Mouse (Mus musculus): Measurements from ENCODE around the gene Gba.

DNA sequence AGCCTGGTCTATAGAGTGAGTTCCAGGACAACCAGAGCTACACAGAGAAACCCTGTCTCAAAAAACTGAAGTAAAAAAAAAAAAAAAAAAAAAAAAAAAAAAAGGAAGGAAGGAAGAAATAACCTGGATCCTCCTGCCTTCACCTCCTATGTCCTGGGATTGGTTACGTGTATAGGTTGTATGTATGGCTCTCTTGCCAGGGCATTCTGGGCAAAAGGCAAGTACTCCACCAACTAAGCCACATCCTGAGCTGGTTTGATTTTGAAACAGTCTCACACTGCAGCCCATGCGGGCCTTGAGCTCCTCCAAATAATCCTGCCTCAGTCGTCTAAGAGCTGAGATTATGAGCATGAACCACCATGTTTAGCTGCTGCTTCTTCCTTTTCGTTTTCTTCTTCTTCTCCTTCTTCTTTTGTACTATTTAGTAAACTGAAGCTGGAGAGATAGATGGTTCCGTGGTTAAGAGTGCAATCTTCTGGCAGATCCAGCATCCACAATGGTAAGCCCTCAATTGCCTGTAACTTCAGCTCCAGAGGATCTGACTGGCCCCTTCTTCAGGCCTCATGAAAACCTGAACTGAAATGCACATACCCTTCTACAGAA lies 39.0 kb upstream of the Gba start:
- TF ChIP-seq CTCF (IDR thresholded peaks at IDR 0.05 in 2 of 3, conservative IDR thresholded peaks at IDR 0.05 in 1 of 3; ENCODE audit: control insufficient read depth in 1 of 3, insufficient read depth in 1 of 3, low read depth in 2 of 3, low read length in 3 of 3, poor library complexity in 1 of 3, severe bottlenecking in 1 of 3), result no peak
- no peak for TF ChIP-seq JUND (IDR thresholded peaks at IDR 0.05; ENCODE audit: low read depth, low read length)
- no peak; the same call in 1 of the 2 replicates for TF ChIP-seq E2F4 (IDR thresholded peaks at IDR 0.05; ENCODE audit: borderline replicate concordance, low read depth, low read length)
